Mouse (Mus musculus) MEL (cell line): ENCODE measurements around the gene Fam19a5. TPM values are rescaled to one million over a fixed set of nuclear protein-coding genes. Genes with fewer than 3 reads are reported as not detected.

Experiments used
- DNase-seq: peaks from one replicate; pipeline ENCODE4 v3.0.0; 2011; ENCODE audit warnings: low read depth, low spot score
- H3K27ac ChIP-seq: 2 replicates; pipeline ENCODE4 v1.5.1; 2012; ENCODE audit warnings: low read depth, mild to moderate bottlenecking, control low read depth, low read length, moderate library complexity; ENCODE audit not compliant: control insufficient read depth
- H3K27me3 ChIP-seq, 2 experiments: fragments of 150-350 bp in 1 of 2; sonication (generic) in 1 of 2; 2 replicates each; pipeline ENCODE4 v1.6.1; 2012; ENCODE audit warnings: low read length in 2 of 2, mild to moderate bottlenecking in 2 of 2, improper control_type of control experiment in 1 of 2, moderate library complexity in 1 of 2; ENCODE audit not compliant: insufficient read depth in 2 of 2, control insufficient read depth in 1 of 2
- H3K36me3 ChIP-seq, 2 experiments: 2 replicates each; pipeline ENCODE4 v1.6.1; 2012 to 2014; ENCODE audit warnings: low read length in 2 of 2, improper control_type of control experiment in 1 of 2, inconsistent platforms in 1 of 2, mild to moderate bottlenecking in 1 of 2; ENCODE audit not compliant: insufficient read depth in 2 of 2, control insufficient read depth in 1 of 2
- H3K4me1 ChIP-seq, 2 experiments: fragments of 150-350 bp in 1 of 2; sonication (generic) in 1 of 2; 2 replicates each; pipeline ENCODE4 v1.6.1; 2012; ENCODE audit warnings: low read length in 2 of 2, improper control_type of control experiment in 1 of 2, mild to moderate bottlenecking in 1 of 2; ENCODE audit not compliant: insufficient read depth in 2 of 2, control insufficient read depth in 1 of 2
- H3K4me3 ChIP-seq, 2 experiments: fragments of 150-350 bp in 1 of 2; sonication (generic) in 1 of 2; 2 replicates each; pipeline ENCODE4 v1.5.1; 2012; ENCODE audit warnings: low read depth in 2 of 2, low read length in 2 of 2, mild to moderate bottlenecking in 2 of 2, moderate library complexity in 2 of 2, control low read depth in 1 of 2, improper control_type of control experiment in 1 of 2; ENCODE audit not compliant: control insufficient read depth in 1 of 2, insufficient read depth in 1 of 2
- H3K79me2 ChIP-seq: 2 replicates; pipeline ENCODE4 v1.6.1; 2012; ENCODE audit warnings: mild to moderate bottlenecking, low read length, moderate library complexity; ENCODE audit not compliant: control insufficient read depth, poor library complexity, insufficient read depth
- H3K9ac ChIP-seq: 2 replicates; pipeline ENCODE4 v1.6.1; 2012; ENCODE audit warnings: low read depth, mild to moderate bottlenecking, control low read depth, low read length, moderate library complexity; ENCODE audit not compliant: control insufficient read depth, poor library complexity, severe bottlenecking
- H3K9me3 ChIP-seq: fragments of 150-350 bp; sonication (generic); replicated peaks from 2 replicates; pipeline ENCODE4 v1.6.1; 2012; ENCODE audit warnings: mild to moderate bottlenecking, low read length, improper control_type of control experiment, moderate library complexity; ENCODE audit not compliant: insufficient read depth
- BHLHE40 ChIP-seq: IDR thresholded peaks from 2 replicates; pipeline ENCODE4 v1.6.1; 2012; ENCODE audit warnings: low read depth, mild to moderate bottlenecking, inconsistent platforms, low read length, improper control_type of control experiment, borderline replicate concordance
- CHD1 ChIP-seq: IDR thresholded peaks from 2 replicates; pipeline ENCODE4 v1.6.1; 2012; ENCODE audit warnings: low read depth, mild to moderate bottlenecking, inconsistent platforms, low read length, improper control_type of control experiment
- CTCF ChIP-seq, 3 experiments: IDR thresholded peaks in 2 of 3; conservative IDR thresholded peaks in 1 of 3; 2 replicates each; pipeline ENCODE4 v1.5.1; 2011 to 2012; ENCODE audit warnings: low read length in 3 of 3, low read depth in 2 of 3, mild to moderate bottlenecking in 2 of 3, improper control_type of control experiment in 1 of 3, inconsistent platforms in 1 of 3, mixed read lengths in 1 of 3, moderate library complexity in 1 of 3; ENCODE audit not compliant: control insufficient read depth in 1 of 3, insufficient read depth in 1 of 3, poor library complexity in 1 of 3, severe bottlenecking in 1 of 3
- EP300 ChIP-seq, 2 experiments: IDR thresholded peaks; 2 replicates each; pipeline ENCODE4 v1.6.1; 2011; ENCODE audit warnings: improper control_type of control experiment in 2 of 2, low read length in 2 of 2, low read depth in 1 of 2, mild to moderate bottlenecking in 1 of 2
- GABPA ChIP-seq: IDR thresholded peaks from 2 replicates; pipeline ENCODE4 v1.6.1; 2012; ENCODE audit warnings: low read depth, mild to moderate bottlenecking, inconsistent platforms, low read length, improper control_type of control experiment, moderate library complexity
- HCFC1 ChIP-seq: IDR thresholded peaks from 2 replicates; pipeline ENCODE4 v1.6.1; 2012; ENCODE audit warnings: low read depth, mild to moderate bottlenecking, inconsistent platforms, low read length, improper control_type of control experiment, moderate library complexity
- MAFK ChIP-seq: IDR thresholded peaks from 2 replicates; pipeline ENCODE4 v1.6.1; 2011; ENCODE audit warnings: low read depth, mild to moderate bottlenecking, low read length, improper control_type of control experiment, borderline replicate concordance
- MAX ChIP-seq: IDR thresholded peaks from 2 replicates; pipeline ENCODE4 v1.6.1; 2011; ENCODE audit warnings: low read length, improper control_type of control experiment
- MAZ ChIP-seq: IDR thresholded peaks from 2 replicates; pipeline ENCODE4 v1.6.1; 2012; ENCODE audit warnings: low read depth, mild to moderate bottlenecking, inconsistent platforms, low read length, improper control_type of control experiment
- MEF2A ChIP-seq: IDR thresholded peaks from 2 replicates; pipeline ENCODE4 v1.6.1; 2014; ENCODE audit warnings: low read depth, mild to moderate bottlenecking, inconsistent platforms, low read length, improper control_type of control experiment; ENCODE audit not compliant: poor library complexity, insufficient replicate concordance, severe bottlenecking; ENCODE audit errors: extremely low read depth
- MXI1 ChIP-seq: IDR thresholded peaks from 2 replicates; pipeline ENCODE4 v1.6.1; 2011; ENCODE audit warnings: mild to moderate bottlenecking, low read depth, low read length, improper control_type of control experiment
- NELFE ChIP-seq: IDR thresholded peaks from 2 replicates; pipeline ENCODE4 v1.6.1; 2011; ENCODE audit warnings: low read depth, low read length, improper control_type of control experiment
- NRF1 ChIP-seq: IDR thresholded peaks from 2 replicates; pipeline ENCODE4 v1.6.1; 2014; ENCODE audit warnings: low read depth, mild to moderate bottlenecking, inconsistent platforms, low read length, improper control_type of control experiment, moderate library complexity; ENCODE audit not compliant: poor library complexity, insufficient read depth, severe bottlenecking
- POLR2A ChIP-seq, 2 experiments: IDR thresholded peaks; 2 replicates each; pipeline ENCODE4 v1.6.1; 2011 to 2012; ENCODE audit warnings: low read length in 2 of 2, mild to moderate bottlenecking in 2 of 2, control low read depth in 1 of 2, improper control_type of control experiment in 1 of 2, low read depth in 1 of 2, moderate library complexity in 1 of 2; ENCODE audit not compliant: control insufficient read depth in 1 of 2, insufficient read depth in 1 of 2, poor library complexity in 1 of 2
- POLR2AphosphoS2 ChIP-seq: IDR thresholded peaks from 2 replicates; pipeline ENCODE4 v1.6.1; 2011; ENCODE audit warnings: low read length, improper control_type of control experiment
- SIN3A ChIP-seq: IDR thresholded peaks from 2 replicates; pipeline ENCODE4 v1.6.1; 2012; ENCODE audit warnings: low read length, improper control_type of control experiment, inconsistent platforms
- TAL1 ChIP-seq: IDR thresholded peaks from 2 replicates; pipeline ENCODE4 v1.6.1; 2012; ENCODE audit warnings: mild to moderate bottlenecking, inconsistent platforms, low read length, moderate library complexity, mixed read lengths
- TBP ChIP-seq: IDR thresholded peaks from 2 replicates; pipeline ENCODE4 v1.8.0; 2011; ENCODE audit warnings: low read depth, low read length, improper control_type of control experiment
- UBTF ChIP-seq: IDR thresholded peaks from 2 replicates; pipeline ENCODE4 v1.6.1; 2012; ENCODE audit warnings: low read depth, mild to moderate bottlenecking, inconsistent platforms, low read length, improper control_type of control experiment, moderate library complexity, borderline replicate concordance; ENCODE audit not compliant: insufficient read depth
- ZNF384 ChIP-seq: IDR thresholded peaks from 2 replicates; pipeline ENCODE4 v1.6.1; 2012; ENCODE audit warnings: low read depth, mild to moderate bottlenecking, inconsistent platforms, low read length, improper control_type of control experiment
- polyA plus RNA-seq, 2 experiments: library from polyadenylated mRNA; stranded (reverse) in 1 of 2; unstranded in 1 of 2; fragments of >175 nt in 1 of 2; fragments of >200 nt in 1 of 2; gene quantifications; 2 replicates each; pipeline versions ENCODE4 v1.2.1 to v1.2.4; 2012; ENCODE audit warnings: low replicate concordance in 2 of 2, low read depth in 1 of 2; ENCODE audit not compliant: insufficient read length in 2 of 2, insufficient read depth in 1 of 2, missing spikeins in 1 of 2
- total RNA-seq: library from RNA; depleted of rRNA; stranded (reverse); fragments of 300-350 nt; gene quantifications from 2 replicates; pipeline ENCODE4 v1.2.3, GENCODE M21; 2012

Gene Fam19a5
- total and polyA plus RNA-seq, 3 experiments, result not detected

DNA sequence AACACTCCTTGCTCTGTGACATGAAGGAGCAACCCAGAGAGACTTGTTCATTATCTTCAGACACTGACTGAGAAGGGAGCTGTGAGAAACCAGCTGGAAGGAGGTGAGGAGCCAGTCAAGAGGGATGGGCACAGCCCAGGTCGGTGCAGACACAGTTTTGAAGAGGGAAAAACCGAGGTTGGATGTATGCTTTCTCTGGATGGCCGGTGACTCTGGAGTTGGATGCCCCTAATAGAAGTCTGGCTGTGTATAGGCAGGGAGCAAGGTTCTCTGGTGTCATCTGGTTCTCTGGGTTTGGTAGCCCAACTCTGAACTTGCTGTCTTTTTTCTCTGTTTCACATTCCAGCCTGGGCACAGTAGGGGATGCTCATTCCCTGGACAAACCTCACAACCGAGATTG, 245.6 kb downstream of the Fam19a5 start:
- Histone ChIP-seq H3K27me3 (no peaks in the 10 kb centered on the region), H3K9me3 (no peaks in the 10 kb centered on the region), H3K9ac (no peak overlapping the region), H3K4me3 (no peak overlapping the region), H3K27ac (no peak overlapping the region), H3K79me2 (no peaks in the 10 kb centered on the region), H3K36me3 (no peaks in the 10 kb centered on the region), H3K4me1 (no peaks in the 10 kb centered on the region)
- no peak for DNase-seq
- no peak for TF ChIP-seq MAFK
- no peak for TF ChIP-seq SIN3A
- no peak for TF ChIP-seq BHLHE40
- no peak for TF ChIP-seq ZNF384
- TF ChIP-seq CHD1, result no peak
- no peak for TF ChIP-seq EP300 (IDR thresholded peaks at IDR 0.05; ENCODE audit: low read depth in 1 of 2, low read length in 2 of 2)
- TF ChIP-seq TBP, result no peak
- no peak for TF ChIP-seq TAL1
- no peak for TF ChIP-seq UBTF
- no peak for TF ChIP-seq NELFE
- TF ChIP-seq CTCF (IDR thresholded peaks at IDR 0.05 in 2 of 3, conservative IDR thresholded peaks at IDR 0.05 in 1 of 3; ENCODE audit: control insufficient read depth in 1 of 3, insufficient read depth in 1 of 3, low read depth in 2 of 3, low read length in 3 of 3, poor library complexity in 1 of 3, severe bottlenecking in 1 of 3), result no peak
- TF ChIP-seq POLR2AphosphoS2, result no peak
- no peak for TF ChIP-seq HCFC1
- no peak for TF ChIP-seq MAZ
- TF ChIP-seq MEF2A, result no peak
- TF ChIP-seq MXI1, result no peak
- TF ChIP-seq POLR2A (IDR thresholded peaks at IDR 0.05; ENCODE audit: control insufficient read depth in 1 of 2, insufficient read depth in 1 of 2, low read depth in 1 of 2, low read length in 2 of 2, poor library complexity in 1 of 2), result no peak

DNA sequence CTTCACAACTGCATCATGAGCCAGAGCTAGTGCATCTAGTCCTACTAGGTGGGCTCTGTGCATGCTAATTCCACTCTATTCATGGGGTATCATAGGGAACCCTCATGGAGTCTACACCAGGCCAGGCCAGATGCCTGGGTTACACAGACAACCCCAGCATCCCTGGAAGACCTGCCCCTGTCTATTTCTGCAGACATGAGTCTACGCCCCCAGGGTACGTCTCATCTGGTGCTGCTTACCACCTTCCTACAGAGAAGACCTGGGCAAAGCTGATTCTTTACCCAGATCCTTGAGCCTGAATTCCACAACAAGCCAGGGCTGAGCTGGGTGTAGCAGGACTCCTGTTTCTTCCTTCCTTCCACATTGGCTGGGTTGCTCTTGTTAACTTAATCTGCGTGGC, 249.6 kb downstream of the Fam19a5 start:
- no peak for DNase-seq

More for the DNA sequence above, 249.6 kb downstream of the Fam19a5 start:
- H3K27ac ChIP-seq, result no peak overlapping the region
- H3K4me3 ChIP-seq, result no peak overlapping the region
- TF ChIP-seq NRF1, result no peak
- no peak for TF ChIP-seq GABPA
- TF ChIP-seq MAX, result no peak
- no peaks in the 10 kb centered on the region for H3K9me3 ChIP-seq
- H3K9ac ChIP-seq, result no peak overlapping the region
- no peaks in the 10 kb centered on the region for H3K36me3 ChIP-seq
- H3K4me1 ChIP-seq, result no peaks in the 10 kb centered on the region
- H3K79me2 ChIP-seq, result no peaks in the 10 kb centered on the region
- no peaks in the 10 kb centered on the region for H3K27me3 ChIP-seq
